1 mouse cellular context compared by ENCODE assay signal in the genomic region with DNA sequence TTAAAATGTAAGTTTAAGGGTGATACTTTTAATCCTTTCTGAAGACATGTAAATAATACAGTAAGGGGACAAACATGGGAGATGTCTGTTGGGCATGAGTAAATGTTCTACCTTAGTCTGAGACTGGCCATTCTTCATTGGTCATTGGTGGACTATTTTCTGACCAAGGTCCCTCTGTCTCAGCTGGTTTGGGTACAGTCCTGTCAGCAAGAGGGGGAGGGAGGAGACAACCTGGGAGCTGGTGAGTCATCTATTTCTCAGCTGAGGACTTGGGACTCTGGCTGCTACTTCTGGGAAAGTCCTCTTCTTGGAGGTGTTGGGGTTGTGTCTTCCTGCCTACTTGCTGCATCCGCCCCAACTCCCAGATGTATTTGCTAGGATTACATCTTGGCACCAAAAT.
TF ChIP-seq lines count a peak whose summit lies in the region.

No protein-coding gene starts in this region.

TF ChIP-seq in CH12.LX, 34 proteins besides CTCF, POLR2A, EP300 and RAD21:
- no peak for TF ChIP-seq TBP (conservative IDR thresholded peaks at IDR 0.05; ENCODE audit: low read depth, low read length)
- TF ChIP-seq TCF12 (IDR thresholded peaks at IDR 0.05; ENCODE audit: low read depth, low read length): no peak
- TF ChIP-seq ETS1 (conservative IDR thresholded peaks at IDR 0.05; ENCODE audit: low read depth, low read length): peak; percentile 51
- TF ChIP-seq MAZ (IDR thresholded peaks at IDR 0.05; ENCODE audit: low read depth, low read length): no peak
- no peak for TF ChIP-seq MAX (IDR thresholded peaks at IDR 0.05; ENCODE audit: low read length)
- no peak for TF ChIP-seq CHD1 (IDR thresholded peaks at IDR 0.05; ENCODE audit: low read depth, low read length)
- no peak for TF ChIP-seq CHD2 (IDR thresholded peaks at IDR 0.05; ENCODE audit: low read length)
- TF ChIP-seq UBTF (IDR thresholded peaks at IDR 0.05; ENCODE audit: low read depth, low read length): no peak
- TF ChIP-seq MEF2A (IDR thresholded peaks at IDR 0.05; ENCODE audit: borderline replicate concordance, low read depth, low read length): no peak
- TF ChIP-seq SIN3A (IDR thresholded peaks at IDR 0.05; ENCODE audit: low read length): no peak
- TF ChIP-seq IRF4 (IDR thresholded peaks at IDR 0.05; ENCODE audit: low read depth, low read length): peak; percentile 41; the same call in 1 of the 2 replicates
- no peak for TF ChIP-seq ZNF384 (IDR thresholded peaks at IDR 0.05; ENCODE audit: low read depth, low read length)
- no peak for TF ChIP-seq ZKSCAN1 (IDR thresholded peaks at IDR 0.05; ENCODE audit: borderline replicate concordance, low read depth, low read length)
- no peak for TF ChIP-seq KAT2A (IDR thresholded peaks at IDR 0.05; ENCODE audit: insufficient replicate concordance, low read length)
- TF ChIP-seq ELF1 (IDR thresholded peaks at IDR 0.05; ENCODE audit: low read depth, low read length): no peak
- no peak for TF ChIP-seq POLR2AphosphoS2 (IDR thresholded peaks at IDR 0.05; ENCODE audit: low read depth, low read length)
